Mouse (Mus musculus) retina, postnatal 1 day (tissue): ENCODE data around the gene D130043K22Rik.
"Not testable (repeated sequence)": the region's sequence is repeated elsewhere in the genome, so short reads cannot be mapped to it uniquely, and the experiment has no call there.

ENCODE experiments used
- DNase-seq: peaks from one replicate; pipeline ENCODE4 v3.0.0-alpha.2; 2012

D130043K22Rik gene

DNA sequence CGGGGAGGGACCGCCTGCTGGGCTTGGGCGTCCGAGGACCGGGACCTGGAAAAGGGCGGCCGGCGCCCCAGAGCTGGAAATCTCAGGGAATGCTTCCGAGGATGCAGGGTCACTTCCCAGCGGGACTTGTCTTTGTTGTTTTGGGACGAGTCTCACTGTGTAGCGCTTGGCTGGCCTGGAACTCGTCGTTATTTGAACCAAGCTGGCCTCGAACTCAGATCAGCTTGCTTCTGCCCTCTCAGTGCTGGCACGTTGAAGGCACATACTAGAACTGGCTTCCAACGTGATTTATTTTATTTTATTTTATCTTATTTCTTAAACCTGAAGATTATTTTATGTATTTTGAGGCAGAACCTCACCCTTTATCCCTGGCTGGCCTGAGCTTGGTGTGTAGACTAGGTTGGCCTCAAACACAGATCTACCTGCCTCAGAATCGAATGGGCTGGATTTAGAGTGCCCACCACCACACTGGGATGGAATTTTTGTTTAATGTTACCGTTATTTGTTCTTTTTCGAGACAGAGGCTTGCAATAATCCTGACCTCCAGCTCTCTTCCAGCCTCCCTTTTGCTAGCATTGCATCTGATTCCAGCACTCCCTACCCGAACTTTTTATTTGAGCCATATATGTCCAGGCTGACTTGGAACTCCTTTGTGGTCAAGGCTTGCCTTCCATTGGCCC, 12.7 kb upstream of the D130043K22Rik start:
- no peak for DNase-seq

- no peak for DNase-seq
These were observed 12.2 kb upstream of the D130043K22Rik start for GRCm38 (mm10) chr13:24832811-24833155.

GRCm38 (mm10) chr13:24837765-24838164, 7.2 kb upstream of the D130043K22Rik start:
- not testable (repeated sequence) for DNase-seq

DNA sequence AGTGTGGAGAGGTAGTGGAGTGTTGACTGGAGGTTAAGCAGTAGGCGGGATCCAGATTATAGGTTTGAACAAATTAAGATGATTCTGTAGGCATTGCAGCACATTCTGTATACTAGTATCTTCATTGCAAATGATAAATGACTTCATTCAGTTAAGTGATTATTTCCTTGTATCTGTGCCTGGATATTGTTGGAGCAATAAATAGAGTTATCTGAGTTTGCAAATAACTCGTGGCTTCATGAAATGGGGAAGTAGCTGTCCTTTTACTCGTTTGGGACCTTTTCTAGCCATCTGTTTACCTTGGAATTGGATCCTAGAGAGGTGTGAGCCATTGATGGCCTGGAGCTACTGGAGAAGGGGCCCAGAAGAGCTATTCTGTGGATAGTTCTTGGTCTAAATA, 5.1 kb upstream of the D130043K22Rik start:
- no peak for DNase-seq

DNA sequence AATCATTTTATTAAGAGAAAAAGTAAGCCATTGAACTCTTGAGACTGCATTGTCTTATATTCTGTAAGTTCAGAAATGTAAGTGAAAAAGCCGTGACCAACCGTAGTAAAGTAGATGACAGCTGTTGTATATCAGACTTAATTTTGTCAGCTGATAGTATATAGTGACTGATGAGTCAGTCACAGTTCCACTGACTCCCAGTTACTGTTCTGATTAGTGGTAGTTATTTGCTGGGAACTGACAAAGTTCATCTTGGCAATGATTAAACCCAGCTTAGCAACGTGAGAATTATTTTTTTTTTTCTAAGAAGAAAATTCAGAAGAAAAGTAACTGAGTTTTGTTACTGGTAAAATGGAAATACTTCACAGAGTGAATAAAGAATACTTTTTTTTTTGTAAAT, 3.2 kb upstream of the D130043K22Rik start:
- DNase-seq: no peak

DNA sequence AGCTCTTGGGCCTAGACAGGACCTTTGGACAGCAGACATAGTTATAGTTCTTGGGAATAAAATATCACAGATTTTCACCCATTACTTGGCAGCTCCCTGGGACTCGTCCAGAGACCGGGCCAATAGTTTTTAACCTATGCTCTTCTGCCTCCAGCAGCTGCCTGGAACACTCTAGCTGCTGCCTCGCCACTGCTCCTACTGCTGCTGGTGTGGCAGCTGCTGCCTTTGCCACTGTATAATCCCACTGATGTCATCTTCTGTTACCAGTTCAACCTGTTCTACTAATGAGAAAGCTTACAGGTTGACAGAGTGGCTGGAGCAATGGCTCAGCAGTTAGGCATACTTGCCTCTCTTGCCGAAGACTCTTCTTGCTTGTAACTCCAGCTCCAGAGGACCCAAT, 4.4 kb downstream of the D130043K22Rik start:
- no peak for DNase-seq

- DNase-seq: no peak
These were observed 7.1 kb downstream of the D130043K22Rik start for GRCm38 (mm10) chr13:24851989-24852388.

DNA sequence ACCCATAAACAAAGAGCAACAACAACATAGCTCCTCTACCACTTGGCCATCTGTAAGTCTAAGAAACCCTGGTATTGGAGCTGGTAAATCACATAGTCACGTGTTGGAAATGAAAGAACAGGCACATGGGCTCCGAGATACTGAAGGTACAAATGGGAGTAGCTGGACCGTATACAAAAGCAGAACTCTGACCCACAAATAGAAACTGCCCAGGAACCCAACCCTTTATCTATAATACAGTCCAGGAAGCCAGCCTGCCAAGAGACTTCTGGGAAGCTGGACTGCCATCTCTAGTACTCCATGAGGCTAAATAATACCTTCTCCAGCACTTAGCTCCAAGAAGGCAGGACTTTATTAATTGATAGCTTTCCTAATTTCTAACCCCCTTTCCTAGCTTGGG, 7.6 kb downstream of the D130043K22Rik start:
- DNase-seq: no peak

- DNase-seq: no peak
These were observed 14.2 kb downstream of the D130043K22Rik start for GRCm38 (mm10) chr13:24859115-24859514.

DNA sequence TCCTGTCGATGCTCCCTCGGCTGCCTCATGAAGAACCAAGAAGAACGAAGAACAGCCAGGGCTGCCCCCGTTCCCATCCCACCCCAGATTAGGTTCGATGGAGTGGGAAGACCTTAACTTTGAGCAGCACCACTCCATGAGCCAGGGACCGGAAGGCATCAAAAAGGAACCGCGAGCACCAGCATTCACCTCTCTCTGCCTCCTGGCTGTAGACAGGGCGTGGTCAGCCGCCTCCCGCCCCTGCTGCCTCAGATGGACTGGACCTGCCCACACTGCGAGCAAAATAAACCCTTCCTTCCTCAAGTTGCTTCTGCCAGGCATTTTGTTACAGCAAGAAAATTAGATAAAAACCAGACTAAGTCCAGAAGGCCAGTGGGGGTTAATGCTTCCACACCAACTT, 16.1 kb downstream of the D130043K22Rik start:
- no peak for DNase-seq

GRCm38 (mm10) chr13:24862021-24862420, 17.1 kb downstream of the D130043K22Rik start:
- no peak for DNase-seq

DNA sequence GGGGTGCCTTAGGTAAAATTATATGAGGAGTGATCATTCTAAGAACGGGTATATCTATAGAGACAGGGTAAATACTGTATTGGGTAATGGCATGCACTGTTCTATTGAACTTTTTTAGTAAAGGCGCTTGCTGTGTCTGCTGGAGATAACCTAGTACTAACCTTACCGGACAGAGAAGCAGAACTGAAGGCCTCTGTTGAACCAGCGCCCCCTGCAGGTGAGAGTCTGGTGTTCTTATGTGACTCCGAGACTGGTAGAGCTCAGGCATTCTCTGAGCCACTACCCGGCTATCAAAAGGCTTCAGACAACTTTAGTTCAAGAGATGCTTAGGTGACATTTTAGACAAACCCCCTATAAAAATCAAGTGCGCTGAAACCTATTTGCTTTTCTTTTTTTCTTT, 17.6 kb downstream of the D130043K22Rik start:
- peak; percentile 40 for DNase-seq

DNA sequence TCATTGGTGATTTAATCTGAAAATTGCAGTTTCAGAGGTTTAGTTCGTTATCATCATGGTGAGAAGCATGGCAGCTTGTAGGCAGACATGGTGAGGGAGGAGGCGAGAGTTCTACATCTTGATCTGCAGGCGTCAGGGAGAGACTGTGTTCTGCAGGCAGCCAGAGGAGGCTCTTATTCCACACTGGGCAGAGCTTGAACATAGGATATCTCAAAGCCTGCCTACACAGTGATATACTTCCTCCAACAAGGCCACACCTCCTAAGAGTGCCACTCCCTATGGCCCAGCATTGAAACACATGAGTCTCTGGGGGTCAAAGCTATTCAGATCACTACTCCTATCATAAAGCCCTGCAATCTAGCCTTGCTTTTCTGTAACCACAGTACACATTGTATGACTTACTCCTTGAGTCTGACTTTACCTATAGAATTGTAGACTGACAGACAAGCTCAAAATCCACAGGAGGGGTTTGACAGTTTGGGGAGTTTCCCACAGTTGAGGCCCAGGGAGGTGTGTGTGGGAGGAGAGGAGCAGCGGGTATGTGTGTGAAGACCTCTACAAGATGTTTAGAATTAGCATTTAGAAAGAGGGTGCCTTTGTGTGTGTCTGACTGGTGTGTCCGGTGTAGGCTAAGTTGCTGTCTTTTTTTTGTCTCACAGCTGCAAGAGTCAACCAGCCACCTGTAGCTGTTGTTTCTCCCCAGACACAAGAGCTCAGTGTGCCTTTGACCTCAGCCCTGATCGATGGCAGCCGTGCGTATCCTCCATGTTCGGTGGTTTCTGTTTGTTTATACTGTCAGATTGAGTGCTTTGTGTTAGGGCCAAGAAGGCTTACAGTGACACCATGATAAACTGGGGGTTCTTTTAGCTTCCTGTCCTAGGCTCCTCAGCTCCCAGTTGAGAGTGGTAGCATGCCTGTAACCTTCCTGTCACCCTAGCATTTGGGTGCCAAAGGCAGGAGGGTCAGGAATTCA, 21.8 kb downstream of the D130043K22Rik start:
- DNase-seq: no peak

DNA sequence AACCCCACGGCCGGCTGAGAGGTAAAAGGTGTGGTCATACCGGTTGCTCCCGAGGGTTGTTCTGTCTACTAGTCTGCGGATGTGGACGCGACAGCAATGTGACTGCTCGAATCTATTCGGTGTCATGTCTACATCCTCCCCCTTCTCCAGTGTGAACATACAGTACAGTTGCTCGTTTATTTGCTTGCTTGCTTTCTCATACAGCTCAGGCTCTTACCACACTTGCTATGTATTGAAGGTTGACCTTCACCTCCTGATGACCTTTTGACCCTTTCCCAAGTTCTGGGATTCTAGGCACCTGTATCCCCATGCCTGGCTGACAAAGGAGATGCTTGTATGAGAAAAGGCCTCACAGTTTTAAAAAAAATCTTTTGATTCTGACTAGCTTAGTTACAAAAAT, 22.9 kb downstream of the D130043K22Rik start:
- no peak for DNase-seq

DNA sequence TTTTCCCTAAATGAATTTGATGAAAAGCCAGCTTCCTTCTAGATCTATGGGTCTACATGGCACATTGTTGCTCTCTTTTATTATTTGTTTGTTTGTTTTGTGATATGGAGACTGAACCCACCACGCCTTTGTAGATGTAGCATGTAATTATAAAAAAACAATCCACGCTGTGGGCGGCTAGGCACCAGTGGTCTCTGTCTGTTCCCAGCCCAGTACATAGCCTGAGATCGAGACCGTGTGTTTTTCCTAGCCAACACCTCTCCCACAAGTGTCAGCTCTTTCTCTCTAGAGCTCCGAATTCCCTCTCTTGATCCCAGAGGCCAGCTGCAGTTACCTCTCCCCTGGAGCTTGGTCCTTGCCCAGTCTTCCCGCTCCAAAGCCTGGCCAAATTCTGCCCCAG, 23.3 kb downstream of the D130043K22Rik start:
- DNase-seq: no peak

- no peak for DNase-seq
These were observed 34.6 kb downstream of the D130043K22Rik start for GRCm38 (mm10) chr13:24879359-24880040.

GRCm38 (mm10) chr13:24880208-24880607, 35.3 kb downstream of the D130043K22Rik start:
- DNase-seq: no peak

DNA sequence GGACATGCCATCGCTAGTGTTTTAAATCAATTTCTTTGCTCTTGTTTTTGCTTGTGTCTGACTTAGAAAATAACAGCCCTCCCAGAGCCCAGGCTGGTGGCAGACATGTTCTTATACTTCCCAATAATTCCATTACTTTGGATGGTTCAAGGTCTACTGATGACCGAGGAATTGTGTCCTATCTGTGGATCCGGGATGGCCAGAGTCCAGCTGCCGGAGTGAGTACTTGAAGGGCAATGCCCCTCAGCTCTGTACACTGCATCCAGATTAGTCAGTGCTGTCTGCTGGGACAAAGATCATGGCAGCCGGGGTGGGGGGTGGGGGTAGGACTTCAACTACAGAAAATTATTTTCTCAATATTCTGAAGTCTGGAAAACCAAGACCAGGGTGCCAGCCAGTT, 35.8 kb downstream of the D130043K22Rik start:
- no peak for DNase-seq

- DNase-seq: no peak
These were observed 37.5 kb downstream of the D130043K22Rik start for GRCm38 (mm10) chr13:24882411-24882810.

- no peak for DNase-seq
These were observed 44.6 kb downstream of the D130043K22Rik start for GRCm38 (mm10) chr13:24889554-24889953.

DNA sequence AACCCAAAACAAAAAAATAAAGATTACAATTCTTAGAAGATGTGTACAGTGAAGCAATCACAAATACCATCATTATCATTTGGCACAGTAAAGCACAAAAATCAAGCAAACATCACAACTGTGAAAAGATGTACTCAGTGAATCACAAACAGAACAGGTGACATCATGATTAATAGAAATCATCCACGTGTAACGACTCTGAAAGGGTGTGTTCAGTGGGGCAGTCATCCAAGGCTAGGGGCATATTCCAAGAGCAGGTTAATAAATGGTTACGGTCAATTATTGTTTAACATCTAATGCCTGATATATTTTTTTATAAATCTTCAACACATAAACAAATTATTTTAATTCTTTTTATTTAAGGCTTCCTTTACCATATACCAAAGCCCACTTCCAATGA, 47.6 kb downstream of the D130043K22Rik start:
- no peak for DNase-seq

DNA sequence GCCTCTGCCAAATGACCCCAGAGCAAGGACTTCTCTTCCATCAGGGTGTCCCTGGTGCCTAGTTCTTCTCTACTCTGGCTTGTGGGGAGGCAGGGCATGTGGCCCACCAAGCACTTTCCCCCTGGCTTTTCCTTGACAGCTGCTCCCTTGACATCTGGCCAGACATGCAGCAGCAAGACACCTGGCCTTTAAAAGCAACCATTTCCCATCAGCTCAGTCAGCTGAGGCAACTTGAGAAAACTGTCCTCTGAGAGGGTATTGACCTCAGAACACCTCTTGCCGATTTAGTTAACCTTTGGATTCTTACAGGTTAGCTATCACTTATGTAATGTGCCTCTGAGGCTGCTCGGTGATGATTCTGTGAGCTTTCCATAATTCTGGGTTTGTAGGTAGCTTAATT, 48.9 kb downstream of the D130043K22Rik start:
- no peak for DNase-seq

GRCm38 (mm10) chr13:24901916-24902315, 57.0 kb downstream of the D130043K22Rik start:
- DNase-seq: no peak

DNA sequence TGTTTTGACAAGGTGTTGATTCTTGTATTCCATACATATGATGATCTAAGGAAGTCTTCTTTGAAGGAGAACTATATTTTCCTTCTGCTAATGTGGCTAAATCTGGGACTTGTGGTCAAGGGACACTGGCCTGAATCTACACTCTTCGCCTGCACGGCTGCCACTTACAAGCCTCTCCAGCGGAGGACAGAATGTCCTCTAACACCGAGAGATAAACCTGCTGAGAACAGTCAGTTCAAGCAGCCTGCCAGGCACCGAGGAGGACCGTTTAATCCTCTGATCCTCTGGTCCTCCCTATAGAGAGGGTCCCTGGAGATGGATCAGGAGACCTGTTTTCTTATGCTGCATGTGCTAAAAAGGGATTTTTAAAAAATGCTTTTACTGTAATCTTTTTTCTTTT, 58.5 kb downstream of the D130043K22Rik start:
- DNase-seq: no peak
